Mouse (Mus musculus): ENCODE results near the gene Zbp1. TPM values are rescaled to one million over a fixed set of nuclear protein-coding genes. Genes with fewer than 3 reads are reported as not detected.

The Zbp1 gene
- total RNA-seq, 2 experiments from 2014 or later = 0.20 TPM; not detected in 1

GRCm38 (mm10) chr2:173247911-173248310 is 29.2 kb upstream of the Zbp1 start:
- DNase-seq = no peak
- intact Hi-C loops (cut with DNase I) = no loop called here

GRCm38 (mm10) chr2:173247197-173247596 is 28.5 kb upstream of the Zbp1 start:
- DNase-seq = no peak
- intact Hi-C loops (cut with DNase I) = no loop called here

GRCm38 (mm10) chr2:173246688-173247087 is 28.0 kb upstream of the Zbp1 start:
- intact Hi-C loops (cut with DNase I) = no loop called here
- DNase-seq = no peak

- intact Hi-C loops (cut with DNase I) = no loop called here
- DNase-seq = no peak
Measured at GRCm38 (mm10) chr2:173245258-173245657, 26.5 kb upstream of the Zbp1 start.

GRCm38 (mm10) chr2:173244108-173244507 is 25.4 kb upstream of the Zbp1 start:
- intact Hi-C loops (cut with DNase I) = no loop called here
- no peak for DNase-seq

- intact Hi-C loops (cut with DNase I) = no loop called here
- no peak for DNase-seq
Measured at GRCm38 (mm10) chr2:173243616-173244015, 24.9 kb upstream of the Zbp1 start.

- no peak for DNase-seq
- intact Hi-C loops (cut with DNase I) = no loop called here
Measured at GRCm38 (mm10) chr2:173242874-173243273, 24.2 kb upstream of the Zbp1 start.

- DNase-seq = no peak
- intact Hi-C loops (cut with DNase I) = no loop called here
Measured at GRCm38 (mm10) chr2:173240738-173241137, 22.0 kb upstream of the Zbp1 start.

GRCm38 (mm10) chr2:173238522-173238921 is 19.8 kb upstream of the Zbp1 start:
- intact Hi-C loops (cut with DNase I) = no loop called here
- no peak for DNase-seq

- peak; percentile 72 for DNase-seq
Measured at GRCm38 (mm10) chr2:173235435-173236332, 17.0 kb upstream of the Zbp1 start.

GRCm38 (mm10) chr2:173232766-173233099 is 14.0 kb upstream of the Zbp1 start:
- DNase-seq = no peak
- intact Hi-C loops (cut with DNase I) = no loop called here

More at GRCm38 (mm10) chr2:173235435-173236332, 17.0 kb upstream of the Zbp1 start:
- intact Hi-C loops (cut with DNase I) = no loop called here

- intact Hi-C loops (cut with DNase I) = no loop called here
Measured at GRCm38 (mm10) chr2:173232065-173232765, 13.5 kb upstream of the Zbp1 start.

GRCm38 (mm10) chr2:173229578-173230224 is 11.0 kb upstream of the Zbp1 start:
- DNase-seq = peak; percentile 94
- intact Hi-C loops (cut with DNase I) = loop anchor here (2.0 kb wide), 1 partner anchor 223 kb away; no protein-coding TSS in a partner anchor

More at GRCm38 (mm10) chr2:173232065-173232765, 13.5 kb upstream of the Zbp1 start:
- no peak for DNase-seq

GRCm38 (mm10) chr2:173228567-173228966 is 9.8 kb upstream of the Zbp1 start:
- DNase-seq = no peak
- intact Hi-C loops (cut with DNase I) = loop anchor here (2.0 kb wide), 1 partner anchor 224 kb away; no protein-coding TSS in a partner anchor

- intact Hi-C loops (cut with DNase I) = no loop called here
- DNase-seq = no peak
Measured at GRCm38 (mm10) chr2:173226792-173227191, 8.1 kb upstream of the Zbp1 start.

- no peak for DNase-seq
- intact Hi-C loops (cut with DNase I) = no loop called here
Measured at GRCm38 (mm10) chr2:173225906-173226305, 7.2 kb upstream of the Zbp1 start.

GRCm38 (mm10) chr2:173224832-173225231 is 6.1 kb upstream of the Zbp1 start:
- intact Hi-C loops (cut with DNase I) = no loop called here
- no peak for DNase-seq

GRCm38 (mm10) chr2:173224097-173224496 is 5.4 kb upstream of the Zbp1 start:
- intact Hi-C loops (cut with DNase I) = no loop called here
- DNase-seq = no peak

- DNase-seq = no peak
- intact Hi-C loops (cut with DNase I) = no loop called here
Measured at GRCm38 (mm10) chr2:173223496-173223895, 4.8 kb upstream of the Zbp1 start.

- no peak for DNase-seq
- intact Hi-C loops (cut with DNase I) = no loop called here
Measured at GRCm38 (mm10) chr2:173220754-173221153, 2.0 kb upstream of the Zbp1 start.

- DNase-seq = no peak
- intact Hi-C loops (cut with DNase I) = loop anchor here (2.0 kb wide), 1 partner anchor 327 kb away; no protein-coding TSS in a partner anchor
Measured at GRCm38 (mm10) chr2:173219256-173219954, 682 bp upstream of the Zbp1 start.
